Mouse (Mus musculus): ENCODE measurements around the gene Cux2.

DNA sequence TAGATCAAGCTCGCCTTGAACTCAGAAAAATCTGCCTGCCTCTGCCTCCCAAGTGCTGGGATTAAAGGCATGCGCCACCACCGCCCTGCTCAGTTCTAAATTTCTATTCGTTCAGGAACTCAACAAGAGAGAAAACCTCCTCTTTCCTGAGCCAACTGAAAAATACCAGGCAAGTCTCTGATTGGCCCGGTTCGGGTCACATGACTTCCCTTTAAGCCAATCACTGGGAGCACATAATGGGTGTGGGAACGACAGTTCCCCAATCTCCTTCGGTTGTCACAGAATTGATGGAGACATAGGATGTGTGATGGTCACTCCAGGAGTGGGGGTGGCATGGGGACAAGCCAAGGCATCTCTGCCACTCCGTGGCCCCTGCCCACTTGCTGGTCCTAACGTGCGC is 24.8 kb downstream of the Cux2 start:
- TF ChIP-seq POLR2A (IDR thresholded peaks at IDR 0.05; ENCODE audit: borderline replicate concordance, extremely low read depth, low read depth, low read length) (no peak), CTCF (IDR thresholded peaks at IDR 0.05; ENCODE audit: insufficient read depth, low read length) (no peak)
